Mouse (Mus musculus) myocyte (in vitro differentiated cells): ENCODE measurements around the gene Cacna1f.

Source experiments
- CEBPB ChIP-seq: IDR thresholded peaks from 2 replicates; pipeline ENCODE4 v1.6.1; 2011; ENCODE audit warnings: mild to moderate bottlenecking, moderate library complexity; ENCODE audit not compliant: poor library complexity, insufficient read depth, severe bottlenecking
- E2F4 ChIP-seq: IDR thresholded peaks from one replicate; pipeline ENCODE4 v1.6.1; 2011; ENCODE audit warnings: mild to moderate bottlenecking, control low read depth, moderate library complexity; ENCODE audit not compliant: insufficient read depth
- MAX ChIP-seq: IDR thresholded peaks from one replicate; pipeline ENCODE4 v1.6.1; 2011; ENCODE audit warnings: low read depth, mild to moderate bottlenecking, control low read depth
- MYOD1 ChIP-seq, 3 experiments: IDR thresholded peaks; one replicate each; pipeline ENCODE4 v1.6.1; 2011; ENCODE audit warnings: control low read depth in 2 of 3, low read depth in 2 of 3, mild to moderate bottlenecking in 2 of 3, moderate library complexity in 1 of 3; ENCODE audit not compliant: insufficient read length in 2 of 3, control insufficient read depth in 1 of 3
- POLR2A ChIP-seq: IDR thresholded peaks from one replicate; pipeline ENCODE4 v1.6.1; 2011; ENCODE audit warnings: low read depth, mild to moderate bottlenecking, control low read depth, moderate library complexity; ENCODE audit not compliant: insufficient read length
- POLR2AphosphoS2 ChIP-seq: IDR thresholded peaks from one replicate; pipeline ENCODE4 v1.6.1; 2011; ENCODE audit warnings: low read depth, control low read depth; ENCODE audit not compliant: insufficient read length
- REST ChIP-seq: IDR thresholded peaks from one replicate; pipeline ENCODE4 v1.6.1; 2011; ENCODE audit warnings: mild to moderate bottlenecking, control low read depth, moderate library complexity; ENCODE audit not compliant: insufficient read depth, insufficient read length
- SRF ChIP-seq: IDR thresholded peaks from one replicate; pipeline ENCODE4 v1.6.1; 2011; ENCODE audit warnings: low read depth; ENCODE audit not compliant: control insufficient read depth, insufficient read length
- TCF12 ChIP-seq: IDR thresholded peaks from one replicate; pipeline ENCODE4 v1.6.1; 2011; ENCODE audit warnings: mild to moderate bottlenecking, control low read depth; ENCODE audit not compliant: poor library complexity, insufficient read depth, severe bottlenecking
- TCF3 ChIP-seq: IDR thresholded peaks from one replicate; pipeline ENCODE4 v1.6.1; 2011; ENCODE audit warnings: low read depth, control low read depth; ENCODE audit not compliant: insufficient read length
- USF1 ChIP-seq: IDR thresholded peaks from one replicate; pipeline ENCODE4 v1.6.1; 2011; ENCODE audit warnings: low read depth, mild to moderate bottlenecking, control low read depth, moderate library complexity

GRCm38 (mm10) chrX:7639536-7640325, 32.8 kb downstream of the Cacna1f start:
- TF ChIP-seq USF1 (no peak), CEBPB (no peak), POLR2A (no peak), MYOD1 (IDR thresholded peaks at IDR 0.05; ENCODE audit: control insufficient read depth in 1 of 3, insufficient read length in 2 of 3, low read depth in 2 of 3) (no peak), MAX (no peak), E2F4 (no peak), TCF12 (no peak), REST (no peak), POLR2AphosphoS2 (no peak), SRF (no peak), TCF3 (no peak)
